Mouse (Mus musculus) CH12.LX (cell line): ENCODE data around the gene Gm20695.

Experiments
- CTCF ChIP-seq, 2 experiments: IDR thresholded peaks in 1 of 2; conservative IDR thresholded peaks in 1 of 2; 2 replicates each; pipeline ENCODE4 v1.5.1; 2011 to 2012; ENCODE audit warnings: low read depth in 2 of 2, low read length in 2 of 2, improper control_type of control experiment in 1 of 2, inconsistent platforms in 1 of 2, mild to moderate bottlenecking in 1 of 2, moderate library complexity in 1 of 2
- POLR2AphosphoS2 ChIP-seq: IDR thresholded peaks from 2 replicates; pipeline ENCODE4 v1.6.1; 2011; ENCODE audit warnings: low read depth, low read length, improper control_type of control experiment

DNA sequence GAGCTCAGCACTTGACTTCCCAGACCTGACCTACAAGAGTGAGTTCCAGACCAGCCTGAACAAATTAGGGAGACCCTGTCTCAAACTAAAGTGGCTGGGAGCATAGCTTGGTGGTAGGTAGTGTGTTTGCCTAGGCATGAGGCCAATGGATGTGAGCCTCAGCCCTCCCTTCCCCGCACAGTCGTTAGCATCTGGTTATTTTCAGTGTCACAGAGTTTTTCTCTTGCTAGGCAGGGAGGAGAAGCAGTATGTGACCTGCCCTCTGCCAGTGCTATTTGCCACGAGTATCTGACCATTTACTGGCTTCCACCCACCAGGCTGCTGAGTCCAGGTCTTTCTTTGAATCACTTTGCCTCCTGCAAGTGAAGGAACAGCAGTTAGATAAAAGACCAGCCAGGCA is 9.3 kb downstream of the Gm20695 start:
- TF ChIP-seq CTCF (conservative IDR thresholded peaks at IDR 0.05 in 1 of 2, IDR thresholded peaks at IDR 0.05 in 1 of 2; ENCODE audit: low read depth in 2 of 2, low read length in 2 of 2) (no peak), POLR2AphosphoS2 (no peak)
